Mouse (Mus musculus) heart, adult 2 months (tissue): ENCODE data around the gene Ptprn2.

ENCODE experiments used
- CTCF ChIP-seq: fragments of 200-600 bp; IDR thresholded peaks from 2 replicates; pipeline ENCODE4 v1.8.1; 2022; ENCODE audit warnings: antibody characterized with exemption, mild to moderate bottlenecking, moderate library complexity
- POLR2A ChIP-seq: fragments of 200-500 bp; IDR thresholded peaks from 2 replicates; pipeline ENCODE4 v1.6.1; 2011; ENCODE audit warnings: mild to moderate bottlenecking, low read depth, low read length, control low read depth; ENCODE audit not compliant: insufficient read depth

- TF ChIP-seq POLR2A (no peak), CTCF (no peak)
Observed at GRCm38 (mm10) chr12:116740141-116740540, 254.6 kb downstream of the Ptprn2 start.
